Mouse (Mus musculus) olfactory bulb, adult 2 months (tissue): Measurements from ENCODE around the gene Rnf32.

Experiments
- CTCF ChIP-seq: fragments of 200-500 bp; IDR thresholded peaks from 2 replicates; pipeline ENCODE4 v1.5.1; 2012; ENCODE audit warnings: low read depth, mild to moderate bottlenecking, low read length, moderate library complexity; ENCODE audit not compliant: insufficient read depth
- POLR2A ChIP-seq: fragments of 200-500 bp; IDR thresholded peaks from 2 replicates; pipeline ENCODE4 v1.6.1; 2012; ENCODE audit warnings: mild to moderate bottlenecking, low read depth, low read length, moderate library complexity; ENCODE audit not compliant: insufficient read depth

- TF ChIP-seq CTCF (no peak), POLR2A (no peak)
Observed at GRCm38 (mm10) chr5:29166947-29167346, 28.8 kb upstream of the Rnf32 start.
